Mouse (Mus musculus) layer of hippocampus, adult 2 months (tissue): ENCODE data around the gene Col24a1. TPM values are rescaled to one million over a fixed set of nuclear protein-coding genes. Genes with fewer than 3 reads are reported as not detected.
"Not testable (repeated sequence)": the region's sequence is repeated elsewhere in the genome, so short reads cannot be mapped to it uniquely, and the experiment has no call there.

ENCODE experiments used
- DNase-seq, 2 experiments: peaks; one replicate each; pipeline ENCODE4 v3.0.0; 2022; ENCODE audit warnings: low spot score in 2 of 2
- H3K27ac ChIP-seq: fragments of 200-600 bp; 2 replicates; pipeline ENCODE4 v1.8.1; 2022
- H3K4me3 ChIP-seq: fragments of 200-600 bp; 2 replicates; pipeline ENCODE4 v1.8.1; 2022; ENCODE audit warnings: mild to moderate bottlenecking
- CTCF ChIP-seq: fragments of 200-600 bp; conservative IDR thresholded peaks from 2 replicates; pipeline ENCODE4 v1.8.1; 2022; ENCODE audit warnings: antibody characterized with exemption, mild to moderate bottlenecking, moderate library complexity
- total RNA-seq, 2 experiments: library from RNA; stranded (reverse); gene quantifications; 2 replicates each; pipeline ENCODE4 v1.2.3; 2021

Gene Col24a1
- total RNA-seq, 2 experiments from 2014 or later: 0.15 to 0.26 TPM

DNA sequence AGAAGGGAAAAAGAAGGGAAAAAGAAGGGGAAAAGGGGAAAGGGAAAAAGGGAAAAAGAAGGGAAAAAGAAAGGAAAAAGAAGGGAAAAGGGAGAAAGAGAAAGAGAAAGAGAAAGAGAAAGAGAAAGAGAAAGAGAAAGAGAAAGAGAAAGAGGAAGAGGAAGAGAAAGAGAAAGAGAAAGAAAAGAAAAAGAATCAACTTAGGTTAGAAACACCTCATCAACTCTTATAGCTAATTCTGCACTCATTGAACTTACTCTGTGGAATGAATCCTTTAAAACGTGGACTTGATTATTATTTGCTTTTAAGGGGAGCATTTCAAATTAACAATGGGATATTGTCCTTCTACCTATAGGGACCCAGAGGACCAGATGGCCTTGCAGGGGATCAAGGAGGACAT is 148.7 kb downstream of the Col24a1 start:
- Histone ChIP-seq H3K27ac (no peak overlapping the region), H3K4me3 (no peak overlapping the region)
- no peak for DNase-seq
- TF ChIP-seq CTCF: no peak

DNA sequence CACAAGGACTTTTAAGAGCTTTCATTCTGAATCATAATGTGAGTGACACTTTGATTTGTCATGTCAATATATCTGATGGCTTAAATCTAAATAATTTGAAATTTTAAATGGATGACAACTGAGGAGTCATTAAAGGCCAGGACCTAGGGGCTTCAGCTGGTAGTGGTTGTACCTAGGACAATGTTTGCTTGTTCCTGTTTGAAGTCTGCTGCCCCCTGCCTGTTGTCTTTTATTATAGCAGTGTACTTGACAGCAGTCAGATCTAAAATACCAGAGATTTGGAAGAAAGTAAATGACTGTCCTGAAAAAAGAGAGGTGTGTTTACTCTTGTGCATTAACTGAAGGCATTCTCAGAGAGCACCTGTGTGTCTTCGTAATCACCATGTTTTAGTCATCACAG is 150.0 kb downstream of the Col24a1 start:
- peak; percentile 7 to 46 for DNase-seq
- Histone ChIP-seq H3K4me3 (no peak overlapping the region), H3K27ac (no peak overlapping the region)
- TF ChIP-seq CTCF: peak; percentile 76

DNA sequence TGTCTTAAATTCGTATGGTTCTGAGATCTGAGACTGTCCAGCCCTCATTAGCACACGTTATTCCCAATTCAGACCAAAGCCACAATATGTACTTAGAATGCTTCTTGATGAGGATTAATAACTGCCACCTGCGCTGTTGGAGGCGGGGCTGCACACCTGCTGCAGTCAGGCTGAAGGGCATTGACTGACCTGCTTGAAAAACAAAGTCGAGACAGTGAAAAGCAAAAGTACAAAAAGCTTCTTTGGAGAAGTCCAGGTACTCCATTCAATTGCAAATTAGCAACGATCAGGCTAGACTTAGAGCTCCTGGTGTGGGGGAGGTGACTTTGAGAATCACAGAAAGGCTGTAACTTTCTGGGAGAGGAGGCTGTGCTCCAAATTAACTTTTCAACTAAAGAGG is 150.9 kb downstream of the Col24a1 start:
- not testable (repeated sequence) for DNase-seq, H3K27ac ChIP-seq, H3K4me3 ChIP-seq

- no peak overlapping the region for H3K27ac ChIP-seq
- H3K4me3 ChIP-seq: no peak overlapping the region
- no peak for TF ChIP-seq CTCF
- DNase-seq: no peak
Observed at GRCm38 (mm10) chr3:145457039-145457438, 164.8 kb downstream of the Col24a1 start.

GRCm38 (mm10) chr3:145462351-145462750 is 170.1 kb downstream of the Col24a1 start:
- no peak for DNase-seq
- Histone ChIP-seq H3K27ac (no peak overlapping the region), H3K4me3 (no peak overlapping the region)
- no peak for TF ChIP-seq CTCF

DNA sequence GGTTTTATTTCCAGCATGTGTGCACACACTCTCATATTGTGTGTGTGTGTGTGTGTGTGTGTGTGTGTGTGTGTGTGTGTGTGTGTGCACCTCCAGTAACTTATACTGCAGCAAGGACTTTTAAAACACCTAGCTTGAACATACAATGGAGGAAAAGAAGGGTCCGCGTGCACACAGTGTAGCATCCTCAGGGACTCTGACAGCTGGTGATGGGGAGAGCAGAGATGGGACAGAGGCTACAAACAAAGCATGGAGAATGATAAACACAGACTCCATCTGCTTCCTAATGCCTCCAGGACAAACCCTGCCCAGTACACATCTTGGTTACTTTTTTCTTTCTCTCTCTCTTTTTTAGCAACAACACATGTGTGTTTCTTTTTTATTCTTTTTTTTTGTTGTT is 171.5 kb downstream of the Col24a1 start:
- no peak for TF ChIP-seq CTCF
- no peak overlapping the region for H3K27ac ChIP-seq
- no peak for DNase-seq
- no peak overlapping the region for H3K4me3 ChIP-seq

GRCm38 (mm10) chr3:145471094-145471493 is 178.8 kb downstream of the Col24a1 start:
- TF ChIP-seq CTCF: no peak
- Histone ChIP-seq H3K27ac (no peak overlapping the region), H3K4me3 (no peak overlapping the region)
- DNase-seq: no peak

DNA sequence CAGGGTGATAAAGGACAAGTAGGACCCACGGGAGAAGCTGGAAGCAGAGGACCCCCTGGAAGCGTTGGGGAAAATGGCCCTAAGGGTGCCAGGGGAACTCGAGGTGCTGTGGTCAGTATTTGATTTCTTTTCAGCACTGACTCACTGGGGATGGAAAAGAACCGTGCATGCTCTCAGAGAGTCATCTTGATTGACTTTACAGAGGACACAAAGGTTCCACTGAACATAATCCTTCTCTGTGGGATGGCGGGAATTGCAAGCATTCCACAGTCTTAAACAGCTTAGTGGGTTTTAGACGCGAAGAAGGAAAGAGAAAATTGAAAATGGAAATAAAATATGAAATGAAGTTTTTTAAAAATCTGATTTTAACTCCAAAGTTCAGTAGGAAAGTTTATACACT is 181.9 kb downstream of the Col24a1 start:
- DNase-seq: no peak
- no peak overlapping the region for H3K27ac ChIP-seq
- TF ChIP-seq CTCF: no peak
- no peak overlapping the region for H3K4me3 ChIP-seq

- TF ChIP-seq CTCF: no peak
- H3K27ac ChIP-seq: no peak overlapping the region
- DNase-seq: no peak
- H3K4me3 ChIP-seq: no peak overlapping the region
Observed at GRCm38 (mm10) chr3:145476634-145477033, 184.4 kb downstream of the Col24a1 start.

- no peak for DNase-seq
- Histone ChIP-seq H3K4me3 (no peak overlapping the region), H3K27ac (no peak overlapping the region)
- TF ChIP-seq CTCF: no peak
Observed at GRCm38 (mm10) chr3:145477074-145477473, 184.8 kb downstream of the Col24a1 start.

DNA sequence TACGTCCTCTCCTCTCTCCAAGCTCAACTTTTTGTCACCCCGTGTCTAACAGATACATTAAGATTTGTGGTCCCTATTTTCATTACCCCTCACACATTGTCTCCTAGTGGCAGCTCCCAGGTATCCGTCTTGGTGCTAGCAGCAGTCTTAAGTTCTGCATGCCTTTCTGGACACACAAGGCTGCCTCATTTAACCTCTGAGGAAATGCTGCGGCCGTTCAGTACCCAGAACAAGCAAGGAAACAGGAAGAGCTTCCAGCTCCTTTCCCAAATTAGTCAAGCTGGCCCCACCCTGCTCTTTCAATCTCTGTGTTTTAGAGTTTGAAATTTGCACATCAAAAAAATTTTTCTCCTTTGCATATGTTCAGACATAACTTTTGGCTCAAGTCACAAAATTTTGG is 186.2 kb downstream of the Col24a1 start:
- H3K27ac ChIP-seq: no peak overlapping the region
- no peak overlapping the region for H3K4me3 ChIP-seq
- DNase-seq: no peak
- no peak for TF ChIP-seq CTCF

GRCm38 (mm10) chr3:145490279-145490678 is 198.0 kb downstream of the Col24a1 start:
- no peak overlapping the region for H3K27ac ChIP-seq
- no peak for DNase-seq
- H3K4me3 ChIP-seq: no peak overlapping the region
- TF ChIP-seq CTCF: no peak

GRCm38 (mm10) chr3:145491326-145491725 is 199.1 kb downstream of the Col24a1 start:
- no peak overlapping the region for H3K4me3 ChIP-seq
- DNase-seq: no peak

GRCm38 (mm10) chr3:145498127-145498526 is 205.9 kb downstream of the Col24a1 start:
- H3K4me3 ChIP-seq: no peak overlapping the region
- DNase-seq: no peak
- TF ChIP-seq CTCF: no peak
- no peak overlapping the region for H3K27ac ChIP-seq

More at GRCm38 (mm10) chr3:145491326-145491725, 199.1 kb downstream of the Col24a1 start:
- no peak overlapping the region for H3K27ac ChIP-seq
- no peak for TF ChIP-seq CTCF

- Histone ChIP-seq H3K27ac (no peak overlapping the region), H3K4me3 (no peak overlapping the region)
- TF ChIP-seq CTCF: no peak
- no peak for DNase-seq
Observed at GRCm38 (mm10) chr3:145498893-145499292, 206.6 kb downstream of the Col24a1 start.
